Mouse (Mus musculus): ENCODE results near the gene Spata45. TPM values are rescaled to one million over a fixed set of nuclear protein-coding genes. Genes with fewer than 3 reads are reported as not detected.

The Spata45 gene
- polyA plus RNA-seq (2015; fragmentation: Nextera tagmentation; extraction: Ambion mirVana) = not detected in 2 replicates

GRCm38 (mm10) chr1:191036554-191037334 lies at the start of gene Spata45:
Spata45 (plus strand) TSS chr1:191036639.
- Histone ChIP-seq H3K9ac (no peak within 1 kb of the TSS), H3K4me2 (no peak within 1 kb of the TSS), H3K36me3 (no peaks in the 10 kb centered on the region), H3K4me1 (no peaks in the 10 kb centered on the region), H3K9me3 (no peaks in the 10 kb centered on the region), H3K27me3 (replicated peaks) (no peaks in the 10 kb centered on the region), H3K4me3 (replicated peaks) (no peak within 1 kb of the TSS), H3K27ac (no peak within 1 kb of the TSS)
- 58% methylated on average over 6 of the region's 6 CpGs for WGBS
- no peak for ATAC-seq (ENCODE audit: insufficient read depth, low FRiP score, low read depth)

GRCm38 (mm10) chr1:190989437-190990082 lies 46.9 kb upstream of the Spata45 start:
- Histone ChIP-seq H3K4me3 (replicated peaks) (no peak overlapping the region), H3K9ac (no peak overlapping the region), H3K4me1 (no peaks in the 10 kb centered on the region), H3K36me3 (no peaks in the 10 kb centered on the region), H3K27ac (no peak overlapping the region), H3K27me3 (replicated peaks) (no peaks in the 10 kb centered on the region), H3K4me2 (no peak overlapping the region), H3K9me3 (no peaks in the 10 kb centered on the region)
- 77% methylated on average over 9 of the region's 9 CpGs for WGBS
- ATAC-seq (ENCODE audit: insufficient read depth, low FRiP score, low read depth) = no peak

- ATAC-seq (ENCODE audit: insufficient read depth, low FRiP score, low read depth) = no peak
- Histone ChIP-seq H3K4me2 (no peak overlapping the region), H3K4me1 (no peaks in the 10 kb centered on the region), H3K27me3 (replicated peaks) (no peaks in the 10 kb centered on the region), H3K9ac (no peak overlapping the region), H3K36me3 (no peaks in the 10 kb centered on the region), H3K27ac (no peak overlapping the region), H3K4me3 (replicated peaks) (no peak overlapping the region), H3K9me3 (no peaks in the 10 kb centered on the region)
- WGBS = 53% methylated on average over 7 of the region's 7 CpGs
These were observed 40.9 kb upstream of the Spata45 start for GRCm38 (mm10) chr1:190995548-190995947.

- no peak for ATAC-seq (ENCODE audit: insufficient read depth, low FRiP score, low read depth)
- no peaks in the 10 kb centered on the region for H3K27me3 ChIP-seq (replicated peaks)
- no peak overlapping the region for H3K9ac ChIP-seq
- no peak overlapping the region for H3K4me3 ChIP-seq (replicated peaks)
- no peak overlapping the region for H3K4me2 ChIP-seq
- no peaks in the 10 kb centered on the region for H3K9me3 ChIP-seq
- H3K4me1 ChIP-seq = no peaks in the 10 kb centered on the region
- no peaks in the 10 kb centered on the region for H3K36me3 ChIP-seq
- no peak overlapping the region for H3K27ac ChIP-seq
- WGBS = 67% methylated on average over 6 of the region's 6 CpGs
These were observed 40.0 kb upstream of the Spata45 start for GRCm38 (mm10) chr1:190996346-190996877.

GRCm38 (mm10) chr1:190998027-190998426 lies 38.4 kb upstream of the Spata45 start:
- H3K4me2 ChIP-seq = no peak overlapping the region
- no peaks in the 10 kb centered on the region for H3K9me3 ChIP-seq
- H3K27ac ChIP-seq = no peak overlapping the region
- H3K4me3 ChIP-seq (replicated peaks) = no peak overlapping the region
- H3K36me3 ChIP-seq = no peaks in the 10 kb centered on the region
- ATAC-seq (ENCODE audit: insufficient read depth, low FRiP score, low read depth) = no peak
- H3K9ac ChIP-seq = no peak overlapping the region
- 76% methylated on average over 1 of the region's 1 CpGs for WGBS
- no peaks in the 10 kb centered on the region for H3K27me3 ChIP-seq (replicated peaks)
- H3K4me1 ChIP-seq = no peaks in the 10 kb centered on the region

GRCm38 (mm10) chr1:191000686-191001085 lies 35.8 kb upstream of the Spata45 start:
- no peak for ATAC-seq (ENCODE audit: insufficient read depth, low FRiP score, low read depth)
- no peaks in the 10 kb centered on the region for H3K4me1 ChIP-seq
- WGBS = 82% methylated on average over 3 of the region's 3 CpGs
- H3K36me3 ChIP-seq = no peaks in the 10 kb centered on the region
- H3K27me3 ChIP-seq (replicated peaks) = no peaks in the 10 kb centered on the region
- H3K9ac ChIP-seq = no peak overlapping the region
- H3K9me3 ChIP-seq = no peaks in the 10 kb centered on the region
- H3K4me3 ChIP-seq (replicated peaks) = no peak overlapping the region
- no peak overlapping the region for H3K27ac ChIP-seq
- H3K4me2 ChIP-seq = no peak overlapping the region

GRCm38 (mm10) chr1:191002201-191002600 lies 34.2 kb upstream of the Spata45 start:
- no peak overlapping the region for H3K4me2 ChIP-seq
- WGBS = 70% methylated on average over 6 of the region's 6 CpGs
- no peak overlapping the region for H3K4me3 ChIP-seq (replicated peaks)
- H3K36me3 ChIP-seq = no peaks in the 10 kb centered on the region
- no peaks in the 10 kb centered on the region for H3K27me3 ChIP-seq (replicated peaks)
- no peak overlapping the region for H3K27ac ChIP-seq
- no peak for ATAC-seq (ENCODE audit: insufficient read depth, low FRiP score, low read depth)
- no peaks in the 10 kb centered on the region for H3K4me1 ChIP-seq
- H3K9ac ChIP-seq = no peak overlapping the region
- no peaks in the 10 kb centered on the region for H3K9me3 ChIP-seq

- Histone ChIP-seq H3K9me3 (no peaks in the 10 kb centered on the region), H3K27ac (no peak overlapping the region), H3K36me3 (peaks cover 4% of the 10 kb centered on the region), H3K9ac (no peak overlapping the region), H3K4me1 (no peaks in the 10 kb centered on the region), H3K4me3 (replicated peaks) (no peak overlapping the region), H3K4me2 (no peak overlapping the region), H3K27me3 (replicated peaks) (no peaks in the 10 kb centered on the region)
- ATAC-seq (ENCODE audit: insufficient read depth, low FRiP score, low read depth) = no peak
- WGBS = 99% methylated on average over 5 of the region's 5 CpGs
These were observed 27.7 kb upstream of the Spata45 start for GRCm38 (mm10) chr1:191008707-191009106.

DNA sequence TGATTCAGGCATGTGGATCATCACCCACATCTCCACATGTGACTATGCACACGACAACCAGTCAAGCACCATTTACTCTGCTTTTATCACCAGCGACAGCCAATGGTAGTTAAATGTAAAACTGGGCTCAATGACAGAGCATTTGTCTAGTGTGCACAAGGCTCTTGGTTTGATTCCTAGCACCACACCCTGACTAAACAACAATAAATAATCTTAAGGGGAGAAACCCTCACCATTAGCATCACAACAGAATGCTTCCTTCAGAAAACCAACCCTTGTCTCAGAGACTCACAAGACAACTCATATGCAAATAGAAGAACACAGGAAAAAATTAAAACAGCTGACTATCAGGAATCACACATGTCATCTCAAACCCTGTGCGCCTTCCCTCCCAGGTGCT lies 22.2 kb upstream of the Spata45 start:
- Histone ChIP-seq H3K9me3 (no peaks in the 10 kb centered on the region), H3K9ac (no peak overlapping the region), H3K27ac (no peak overlapping the region), H3K4me3 (replicated peaks) (no peak overlapping the region), H3K36me3 (no peaks in the 10 kb centered on the region; the same call in 1 of the 2 replicates), H3K4me2 (no peak overlapping the region), H3K27me3 (replicated peaks) (no peaks in the 10 kb centered on the region), H3K4me1 (no peaks in the 10 kb centered on the region)
- no peak for ATAC-seq (ENCODE audit: insufficient read depth, low FRiP score, low read depth)
- 96% methylated on average over 3 of the region's 3 CpGs for WGBS

- Histone ChIP-seq H3K4me2 (no peak overlapping the region), H3K36me3 (0 out of 2 replicates have a peak, but pooled peaks cover 4% of the 10 kb centered on the region), H3K4me3 (replicated peaks) (no peak overlapping the region), H3K9ac (no peak overlapping the region), H3K27ac (no peak overlapping the region), H3K27me3 (replicated peaks) (no peaks in the 10 kb centered on the region), H3K4me1 (peaks cover 1% of the 10 kb centered on the region; the same call in 1 of the 2 replicates), H3K9me3 (no peaks in the 10 kb centered on the region)
- 90% methylated on average over 5 of the region's 5 CpGs for WGBS
- no peak for ATAC-seq (ENCODE audit: insufficient read depth, low FRiP score, low read depth)
These were observed 16.6 kb upstream of the Spata45 start for GRCm38 (mm10) chr1:191019803-191020202.

DNA sequence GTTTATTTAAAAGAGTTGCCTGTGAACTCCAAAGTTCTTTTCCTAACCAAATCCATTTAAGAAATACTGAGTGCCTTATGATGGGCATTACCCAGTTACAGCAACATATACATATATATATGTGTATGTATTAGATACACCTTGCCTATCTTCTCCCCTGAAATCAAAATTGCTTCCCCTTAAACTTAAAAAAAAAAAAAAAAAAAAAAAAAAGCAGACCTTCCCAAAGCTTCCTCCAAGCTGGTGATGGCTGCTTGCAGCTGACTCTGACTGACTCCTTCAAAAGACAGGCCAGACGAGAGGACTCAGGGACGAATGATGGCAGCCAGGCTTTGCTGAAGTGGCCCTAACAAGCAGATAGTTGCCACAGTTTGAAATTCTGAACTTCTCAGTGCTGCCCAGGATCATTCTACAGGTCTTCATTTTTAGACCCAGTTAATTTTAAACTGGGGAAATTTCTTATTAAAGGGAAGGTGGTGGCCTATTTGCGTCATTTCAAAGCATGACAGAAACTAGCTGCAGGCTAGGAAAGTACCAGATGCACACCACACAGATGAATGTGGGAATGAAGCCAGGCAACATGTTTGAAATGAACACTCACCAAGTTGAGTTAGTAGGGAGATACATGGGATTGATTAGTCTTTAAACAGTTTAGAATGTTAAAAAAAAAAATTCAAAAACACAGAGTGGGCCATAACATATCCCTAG lies 16.1 kb upstream of the Spata45 start:
- Histone ChIP-seq H3K27me3 (replicated peaks) (no peaks in the 10 kb centered on the region), H3K9ac (no peak overlapping the region), H3K4me2 (no peak overlapping the region), H3K27ac (no peak overlapping the region), H3K4me1 (peaks cover 7% of the 10 kb centered on the region), H3K4me3 (replicated peaks) (no peak overlapping the region), H3K36me3 (0 out of 2 replicates have a peak, but pooled peaks cover 4% of the 10 kb centered on the region), H3K9me3 (no peaks in the 10 kb centered on the region)
- WGBS = 85% methylated on average over 3 of the region's 3 CpGs
- ATAC-seq (ENCODE audit: insufficient read depth, low FRiP score, low read depth) = no peak

DNA sequence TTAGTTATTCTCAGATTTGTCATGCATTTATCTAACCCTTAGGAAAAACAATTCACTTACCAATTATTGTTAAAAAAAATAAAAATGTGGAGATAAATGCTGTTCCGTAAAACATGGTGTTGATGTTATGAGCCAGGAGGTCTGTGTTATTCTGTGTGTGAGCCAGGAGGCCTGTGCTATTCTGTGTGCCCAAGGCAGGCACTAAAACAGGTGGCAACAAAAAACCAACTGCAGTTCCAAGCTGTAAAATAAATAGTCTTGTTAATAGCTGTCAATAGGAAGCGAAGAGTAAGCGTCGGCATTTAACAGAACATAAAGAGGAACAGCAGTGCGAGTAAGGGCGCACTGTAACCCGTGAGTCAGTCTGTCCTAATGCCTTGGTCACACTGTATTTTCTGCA lies 15.4 kb upstream of the Spata45 start:
- no peak overlapping the region for H3K4me3 ChIP-seq (replicated peaks)
- H3K36me3 ChIP-seq = 0 out of 2 replicates have a peak, but pooled peaks cover 4% of the 10 kb centered on the region
- H3K27ac ChIP-seq = no peak overlapping the region
- no peaks in the 10 kb centered on the region for H3K9me3 ChIP-seq
- ATAC-seq (ENCODE audit: insufficient read depth, low FRiP score, low read depth) = no peak
- no peak overlapping the region for H3K4me2 ChIP-seq
- peaks cover 9% of the 10 kb centered on the region for H3K4me1 ChIP-seq
- WGBS = 88% methylated on average over 7 of the region's 7 CpGs
- no peak overlapping the region for H3K9ac ChIP-seq
- no peaks in the 10 kb centered on the region for H3K27me3 ChIP-seq (replicated peaks)

Measured in stomach, embryonic 15.5 days (tissue).